Mouse (Mus musculus) E14TG2a.4 (cell line): ENCODE data around the gene Hmgcs2.

Experiments
- H3K27me3 ChIP-seq: 2 replicates; pipeline ENCODE4 v1.6.1; 2014; ENCODE audit warnings: low read length, control low read depth; ENCODE audit not compliant: insufficient read depth
- H3K36me3 ChIP-seq: 2 replicates; pipeline ENCODE4 v1.6.1; 2014; ENCODE audit warnings: low read length, control low read depth; ENCODE audit not compliant: insufficient read depth
- H3K4me1 ChIP-seq: replicated peaks from 2 replicates; pipeline ENCODE4 v1.6.1; 2014; ENCODE audit warnings: low read depth, low read length, control low read depth
- H3K4me3 ChIP-seq: replicated peaks from 2 replicates; pipeline ENCODE4 v1.5.1; 2014; ENCODE audit warnings: mild to moderate bottlenecking, low read length
- H3K9me3 ChIP-seq: 2 replicates; pipeline ENCODE4 v1.6.1; 2014; ENCODE audit warnings: low read length, control low read depth
- CTCF ChIP-seq: conservative IDR thresholded peaks from 2 replicates; pipeline ENCODE4 v1.5.1; 2014; ENCODE audit warnings: low read length
- NANOG ChIP-seq: IDR thresholded peaks from 2 replicates; pipeline ENCODE4 v1.6.1; 2014; ENCODE audit warnings: borderline replicate concordance, low read length, mixed read lengths
- POU5F1 ChIP-seq: IDR thresholded peaks from 2 replicates; pipeline ENCODE4 v1.6.1; 2014; ENCODE audit warnings: low read length, borderline replicate concordance

Hmgcs2 gene

GRCm38 (mm10) chr3:98246985-98247751 lies 33.1 kb upstream of the Hmgcs2 start:
- Histone ChIP-seq H3K9me3 (no peaks in the 10 kb centered on the region), H3K27me3 (no peaks in the 10 kb centered on the region), H3K36me3 (no peaks in the 10 kb centered on the region), H3K4me1 (no peaks in the 10 kb centered on the region), H3K4me3 (no peak overlapping the region)
- TF ChIP-seq CTCF (no peak), POU5F1 (no peak), NANOG (no peak)

- Histone ChIP-seq H3K4me3 (no peak overlapping the region), H3K36me3 (no peaks in the 10 kb centered on the region), H3K4me1 (no peaks in the 10 kb centered on the region), H3K9me3 (peaks cover 15% of the 10 kb centered on the region), H3K27me3 (no peaks in the 10 kb centered on the region)
- TF ChIP-seq NANOG (no peak), CTCF (no peak), POU5F1 (no peak)
Observed at GRCm38 (mm10) chr3:98249378-98249777, 30.9 kb upstream of the Hmgcs2 start.

- H3K4me1 ChIP-seq: no peaks in the 10 kb centered on the region
- no peak for TF ChIP-seq CTCF
- no peak for TF ChIP-seq NANOG
- no peak for TF ChIP-seq POU5F1
- H3K36me3 ChIP-seq: no peaks in the 10 kb centered on the region
- H3K9me3 ChIP-seq: peaks cover 15% of the 10 kb centered on the region
- H3K4me3 ChIP-seq: no peak overlapping the region
- H3K27me3 ChIP-seq: no peaks in the 10 kb centered on the region
Observed at GRCm38 (mm10) chr3:98249833-98250448, 30.3 kb upstream of the Hmgcs2 start.

GRCm38 (mm10) chr3:98254059-98254458 lies 26.2 kb upstream of the Hmgcs2 start:
- H3K27me3 ChIP-seq: no peaks in the 10 kb centered on the region
- no peak for TF ChIP-seq CTCF
- no peak for TF ChIP-seq POU5F1
- TF ChIP-seq NANOG: no peak
- H3K36me3 ChIP-seq: no peaks in the 10 kb centered on the region
- no peak overlapping the region for H3K4me3 ChIP-seq
- H3K4me1 ChIP-seq: no peaks in the 10 kb centered on the region
- H3K9me3 ChIP-seq: peaks cover 15% of the 10 kb centered on the region

GRCm38 (mm10) chr3:98254656-98255583 lies 25.3 kb upstream of the Hmgcs2 start:
- Histone ChIP-seq H3K4me1 (no peaks in the 10 kb centered on the region), H3K4me3 (no peak overlapping the region), H3K9me3 (peaks cover 15% of the 10 kb centered on the region), H3K36me3 (no peaks in the 10 kb centered on the region), H3K27me3 (no peaks in the 10 kb centered on the region)
- TF ChIP-seq POU5F1 (no peak), CTCF (no peak), NANOG (no peak)

GRCm38 (mm10) chr3:98258723-98259122 lies 21.5 kb upstream of the Hmgcs2 start:
- TF ChIP-seq NANOG (no peak), POU5F1 (no peak), CTCF (no peak)
- Histone ChIP-seq H3K36me3 (no peaks in the 10 kb centered on the region), H3K9me3 (peaks cover 5% of the 10 kb centered on the region), H3K4me3 (no peak overlapping the region), H3K4me1 (no peaks in the 10 kb centered on the region), H3K27me3 (no peaks in the 10 kb centered on the region)

- Histone ChIP-seq H3K27me3 (no peaks in the 10 kb centered on the region), H3K36me3 (no peaks in the 10 kb centered on the region)
- TF ChIP-seq NANOG: no peak
- TF ChIP-seq CTCF: no peak
- TF ChIP-seq POU5F1: no peak
Observed at GRCm38 (mm10) chr3:98259271-98259751, 20.9 kb upstream of the Hmgcs2 start.

GRCm38 (mm10) chr3:98260534-98260933 lies 19.7 kb upstream of the Hmgcs2 start:
- no peaks in the 10 kb centered on the region for H3K9me3 ChIP-seq
- H3K4me3 ChIP-seq: no peak overlapping the region
- H3K27me3 ChIP-seq: no peaks in the 10 kb centered on the region
- no peaks in the 10 kb centered on the region for H3K4me1 ChIP-seq
- TF ChIP-seq POU5F1 (no peak), NANOG (no peak), CTCF (no peak)
- H3K36me3 ChIP-seq: no peaks in the 10 kb centered on the region

More at GRCm38 (mm10) chr3:98259271-98259751, 20.9 kb upstream of the Hmgcs2 start:
- no peaks in the 10 kb centered on the region for H3K4me1 ChIP-seq
- no peaks in the 10 kb centered on the region for H3K9me3 ChIP-seq
- H3K4me3 ChIP-seq: no peak overlapping the region
